Mouse (Mus musculus): Measurements from ENCODE around the gene Calhm2.
"Not testable (repeated sequence)": the region's sequence is repeated elsewhere in the genome, so short reads cannot be mapped to it uniquely, and the experiment has no call there.

The Calhm2 gene

DNA sequence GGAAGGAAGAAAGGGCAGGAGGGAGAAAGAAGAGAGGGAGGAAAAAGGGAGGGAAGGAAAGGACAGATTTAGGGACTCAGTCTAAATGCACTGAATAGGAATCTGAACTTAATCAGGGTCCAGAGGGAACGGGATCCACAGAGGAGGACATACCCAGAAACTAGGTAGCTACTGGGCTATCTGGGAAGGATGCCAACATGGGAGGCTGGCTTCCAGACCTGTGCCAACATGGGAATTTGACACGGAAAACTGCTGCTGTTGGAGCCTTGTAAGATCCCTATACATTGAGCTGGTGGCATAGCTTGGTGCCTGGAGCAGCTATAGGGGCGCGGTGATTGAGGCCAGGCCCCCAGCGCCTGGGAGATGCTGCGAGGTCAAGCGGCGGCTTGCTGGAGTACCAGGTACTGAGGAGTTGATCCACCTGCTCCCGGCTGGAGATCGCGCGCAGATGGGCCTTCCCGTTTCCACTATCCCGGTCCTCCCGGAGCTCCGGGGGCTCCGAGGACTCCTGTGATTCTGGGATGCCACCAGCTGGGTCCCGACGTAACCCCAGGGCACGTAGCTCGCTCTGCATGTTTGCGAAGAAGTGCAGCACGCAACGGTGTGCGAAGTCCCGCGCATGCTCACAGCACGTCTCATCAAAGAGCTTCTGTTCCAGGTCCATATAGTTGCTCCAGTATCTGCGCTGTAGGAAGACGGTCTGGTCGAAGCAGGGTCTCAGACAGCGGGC lies 13.4 kb upstream of the Calhm2 start:
- in situ Hi-C loops (cut with MboI) = no loop called here

GRCm38 (mm10) chr19:47149854-47150253 lies 11.8 kb upstream of the Calhm2 start:
- in situ Hi-C loops (cut with MboI) = no loop called here

- in situ Hi-C loops (cut with MboI) = no loop called here
Measured at GRCm38 (mm10) chr19:47148267-47148847, 10.3 kb upstream of the Calhm2 start.

DNA sequence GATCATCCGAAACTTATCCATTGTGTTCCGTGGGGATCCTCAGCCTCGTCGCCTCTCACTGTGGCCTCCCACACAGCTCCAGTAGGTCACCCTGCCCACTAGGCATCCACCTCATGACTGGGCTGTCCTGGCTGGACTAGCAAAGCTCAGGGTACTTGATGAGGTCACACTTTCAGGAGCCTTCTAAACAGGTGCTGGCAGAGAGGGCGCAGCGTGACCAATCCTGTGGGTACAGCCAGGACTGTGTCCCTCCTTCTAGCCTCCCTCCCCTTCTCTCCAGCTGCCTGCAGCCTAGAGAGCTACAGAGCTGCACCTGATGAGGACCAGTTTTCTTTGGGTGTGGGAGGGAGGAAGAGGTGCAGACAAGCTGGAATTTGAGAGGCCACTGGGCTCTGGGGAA lies 6.1 kb upstream of the Calhm2 start, which contains the start of gene Calhm1:
Calhm1 (minus strand) TSS at position 101 of the 400 bp plus-strand sequence.
- in situ Hi-C loops (cut with MboI) = no loop called here

DNA sequence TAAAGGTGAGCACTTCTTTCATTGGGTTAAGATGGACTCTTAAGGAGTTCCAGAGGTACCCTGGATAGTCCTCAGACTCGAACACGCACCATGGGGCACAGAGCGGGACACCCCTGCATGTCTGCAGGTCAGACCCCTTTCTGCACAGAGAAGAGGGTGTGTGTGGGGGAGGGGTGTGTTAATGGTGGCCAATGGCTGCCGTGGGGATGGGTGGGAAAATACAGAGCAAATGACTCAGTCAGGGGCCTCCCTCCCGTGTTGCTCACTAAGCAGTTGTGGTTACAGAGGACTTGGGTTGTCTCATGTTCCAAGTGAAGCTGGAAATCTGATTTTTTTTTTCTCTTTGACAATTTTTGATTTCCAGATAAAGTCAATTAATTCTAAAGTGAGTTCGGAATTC lies 4.3 kb upstream of the Calhm2 start:
- in situ Hi-C loops (cut with MboI) = no loop called here

DNA sequence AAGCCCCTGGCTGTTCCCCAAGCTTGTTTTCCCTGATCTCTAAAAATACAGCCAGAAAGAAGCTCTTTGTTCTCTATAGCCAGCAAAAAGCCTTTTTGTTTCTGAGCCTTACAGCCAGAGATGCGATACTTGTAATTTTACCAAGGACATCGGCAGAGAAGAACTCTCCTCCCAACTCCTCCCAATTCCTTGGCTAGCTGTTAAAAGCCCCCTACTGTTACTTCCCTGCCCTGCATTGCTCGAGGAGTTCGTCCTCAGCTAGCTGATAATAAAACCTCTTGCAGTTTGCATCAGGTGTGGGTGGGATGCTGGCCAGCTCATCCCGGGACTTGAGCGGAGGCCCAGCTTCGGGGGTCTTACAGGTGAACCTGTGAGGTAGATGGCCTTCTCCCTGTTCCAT lies 1.5 kb upstream of the Calhm2 start:
- in situ Hi-C loops (cut with MboI) = not testable (repeated sequence)

DNA sequence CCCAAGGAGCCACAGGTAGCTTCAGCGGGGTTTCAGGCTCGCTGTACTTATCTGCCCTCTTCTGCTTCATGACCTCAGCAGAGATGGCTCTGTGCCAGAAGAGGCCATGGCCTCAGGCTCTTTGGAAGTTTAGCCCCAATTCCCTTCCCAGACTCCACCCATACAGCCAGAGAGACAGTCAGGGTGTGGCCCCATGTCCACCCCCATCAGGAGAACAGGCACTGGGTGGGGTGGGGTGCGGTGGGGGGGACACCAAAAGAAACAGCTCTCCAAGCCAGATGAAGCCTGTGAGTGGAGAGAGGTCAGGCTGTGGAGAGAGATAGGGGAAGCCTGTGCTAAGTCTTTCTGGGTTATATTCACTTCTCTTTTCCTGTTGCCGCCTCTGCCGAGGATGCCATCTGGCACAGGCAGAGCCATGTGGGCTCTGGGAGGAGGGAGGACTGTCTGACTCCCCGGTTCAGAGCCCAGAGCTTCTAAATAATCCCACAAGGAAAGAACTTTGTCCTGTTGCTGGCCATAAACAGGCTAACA lies 978 bp downstream of the Calhm2 start:
- in situ Hi-C loops (cut with MboI) = no loop called here

- in situ Hi-C loops (cut with MboI) = no loop called here
Measured at GRCm38 (mm10) chr19:47136170-47136569, 1.9 kb downstream of the Calhm2 start.

GRCm38 (mm10) chr19:47135568-47135967 lies 2.5 kb downstream of the Calhm2 start:
- in situ Hi-C loops (cut with MboI) = no loop called here

GRCm38 (mm10) chr19:47133161-47133560 lies 4.9 kb downstream of the Calhm2 start:
- in situ Hi-C loops (cut with MboI) = no loop called here

DNA sequence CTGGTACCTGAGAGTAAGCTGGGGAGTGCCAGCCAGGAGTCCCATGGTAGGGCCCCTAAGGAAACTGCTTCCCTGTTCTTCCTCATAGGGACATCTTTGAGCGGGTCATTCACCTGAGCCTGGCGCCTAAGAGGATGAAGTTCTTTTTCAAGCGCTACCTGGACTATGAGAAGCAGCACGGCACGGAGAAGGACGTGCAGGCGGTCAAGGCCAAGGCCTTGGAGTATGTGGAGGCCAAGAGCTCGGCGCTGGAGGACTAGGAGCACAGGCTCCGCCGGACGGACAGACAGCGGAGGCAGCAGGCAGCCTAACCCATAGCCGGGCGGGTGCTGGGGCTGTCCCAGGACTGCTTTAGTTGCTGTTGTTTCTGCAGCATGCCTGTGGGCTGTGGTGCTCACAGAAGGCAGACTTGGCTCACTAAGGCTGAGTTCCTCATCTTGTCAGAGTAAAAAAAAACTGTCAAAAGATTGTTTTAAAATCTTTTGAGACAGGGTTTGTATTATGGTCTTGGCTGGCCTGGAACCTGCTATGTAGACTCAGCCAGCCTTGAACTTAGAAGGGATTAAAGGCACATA lies 7.5 kb downstream of the Calhm2 start:
- in situ Hi-C loops (cut with MboI) = no loop called here

DNA sequence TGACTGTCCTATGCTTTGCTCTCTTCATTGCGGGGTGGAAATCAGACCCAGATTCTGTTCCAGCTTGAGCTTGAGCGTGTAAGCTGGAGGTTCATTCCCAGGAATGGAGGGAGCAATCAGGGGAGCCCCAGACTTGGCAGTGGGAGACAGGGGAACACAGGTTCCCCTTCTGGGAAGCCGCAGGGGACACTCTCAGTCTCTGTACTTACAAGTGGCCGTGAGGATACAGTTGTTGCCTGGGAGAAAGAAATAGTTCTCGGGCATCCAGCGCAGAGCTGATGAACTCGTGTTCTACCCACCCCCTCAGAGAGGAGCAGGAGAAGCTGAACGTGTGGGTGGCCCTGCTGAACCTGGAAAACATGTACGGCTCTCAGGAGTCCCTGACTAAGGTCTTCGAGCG lies 9.3 kb downstream of the Calhm2 start:
- in situ Hi-C loops (cut with MboI) = no loop called here

GRCm38 (mm10) chr19:47128164-47128563 lies 9.9 kb downstream of the Calhm2 start:
- in situ Hi-C loops (cut with MboI) = no loop called here

- in situ Hi-C loops (cut with MboI) = loop anchor here (5.0 kb wide), 1 partner anchor 44 kb away; no protein-coding TSS in a partner anchor
Measured at GRCm38 (mm10) chr19:47122802-47123201, 15.3 kb downstream of the Calhm2 start.

DNA sequence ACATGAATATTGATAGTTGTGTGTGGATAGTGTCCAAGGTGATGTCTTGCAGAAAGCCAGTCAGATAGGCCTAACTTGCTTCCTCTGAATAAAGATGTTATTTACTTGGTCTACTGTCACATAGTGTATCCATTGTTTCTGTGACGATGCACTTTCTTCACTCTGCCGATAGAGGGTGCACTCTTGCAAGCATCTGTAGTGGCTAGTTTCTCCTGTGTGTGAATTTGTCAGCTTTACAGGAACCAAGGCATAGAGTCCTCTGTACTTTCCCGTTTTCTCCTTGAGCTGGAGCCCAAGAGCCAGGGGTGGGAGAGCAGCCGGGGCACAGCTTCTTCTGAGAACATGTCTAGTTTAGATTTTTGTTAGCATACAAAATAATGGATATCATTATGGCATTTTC lies 17.0 kb downstream of the Calhm2 start:
- in situ Hi-C loops (cut with MboI) = loop anchor here (5.0 kb wide), 1 partner anchor 46 kb away; no protein-coding TSS in a partner anchor

- in situ Hi-C loops (cut with MboI) = no loop called here
Measured at GRCm38 (mm10) chr19:47118634-47119033, 19.5 kb downstream of the Calhm2 start.

- in situ Hi-C loops (cut with MboI) = no loop called here
Measured at GRCm38 (mm10) chr19:47104641-47105271, 33.3 kb downstream of the Calhm2 start.

DNA sequence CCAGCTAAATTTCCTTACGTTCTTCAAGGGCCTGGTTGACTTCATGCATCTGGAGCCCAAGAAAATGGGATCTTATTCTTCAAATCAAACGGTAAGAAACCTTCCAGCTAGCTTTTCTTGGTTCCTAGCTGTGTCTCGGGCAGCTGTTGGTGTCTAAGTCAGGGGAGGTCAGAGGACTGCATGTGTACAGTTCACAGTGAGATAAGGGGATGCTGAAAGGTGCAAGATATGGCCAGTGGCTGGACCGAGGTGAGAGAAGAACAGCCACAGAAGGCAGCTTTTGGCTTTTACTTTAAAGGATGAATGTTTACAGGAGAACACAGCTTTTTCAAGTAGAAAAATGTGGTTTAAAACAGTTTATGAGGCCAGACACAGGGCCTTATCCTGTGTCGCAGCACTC lies 37.0 kb downstream of the Calhm2 start:
- in situ Hi-C loops (cut with MboI) = no loop called here

DNA sequence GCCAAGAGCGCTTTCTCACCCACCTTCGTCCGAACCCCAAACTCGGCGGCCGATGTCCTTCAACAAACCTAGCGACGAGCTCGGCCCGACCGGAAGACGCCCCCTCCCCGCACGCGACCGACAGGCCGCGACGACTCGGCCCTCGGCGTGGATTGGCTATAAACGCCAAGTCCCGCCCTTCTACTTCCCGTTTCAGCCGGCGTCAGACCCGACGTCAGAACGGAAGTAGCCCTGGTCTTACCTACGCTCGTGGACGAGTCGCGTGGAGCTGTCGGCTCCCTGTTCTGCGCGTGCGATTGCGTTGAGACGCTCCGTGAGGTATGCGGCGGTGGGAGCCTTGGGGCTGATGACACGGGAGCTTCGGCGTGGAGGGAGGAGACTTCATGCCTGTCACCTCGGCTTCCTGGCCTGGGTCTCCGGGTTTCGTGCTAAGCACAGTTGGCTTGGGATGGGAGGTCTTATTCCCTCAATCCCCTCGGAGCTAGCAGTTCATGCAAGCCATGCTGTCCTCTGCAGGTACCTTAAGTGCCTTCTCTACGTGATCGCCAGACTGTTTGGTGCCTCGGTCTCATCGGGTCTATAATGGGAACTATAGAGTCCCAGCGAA lies 47.4 kb downstream of the Calhm2 start, which contains the start of the genes Usmg5 and Pdcd11:
Usmg5 (minus strand) TSS at position 98 of the 607 bp plus-strand sequence.
Pdcd11 (plus strand) TSS at position 219 of the 607 bp plus-strand sequence.
- in situ Hi-C loops (cut with MboI) = no loop called here

- in situ Hi-C loops (cut with MboI) = no loop called here
Measured at GRCm38 (mm10) chr19:47089718-47090525, 48.2 kb downstream of the Calhm2 start.

- in situ Hi-C loops (cut with MboI) = no loop called here
Measured at GRCm38 (mm10) chr19:47088226-47088625, 49.9 kb downstream of the Calhm2 start.

Data from mature B cell (primary cell).